In the genomic region with DNA sequence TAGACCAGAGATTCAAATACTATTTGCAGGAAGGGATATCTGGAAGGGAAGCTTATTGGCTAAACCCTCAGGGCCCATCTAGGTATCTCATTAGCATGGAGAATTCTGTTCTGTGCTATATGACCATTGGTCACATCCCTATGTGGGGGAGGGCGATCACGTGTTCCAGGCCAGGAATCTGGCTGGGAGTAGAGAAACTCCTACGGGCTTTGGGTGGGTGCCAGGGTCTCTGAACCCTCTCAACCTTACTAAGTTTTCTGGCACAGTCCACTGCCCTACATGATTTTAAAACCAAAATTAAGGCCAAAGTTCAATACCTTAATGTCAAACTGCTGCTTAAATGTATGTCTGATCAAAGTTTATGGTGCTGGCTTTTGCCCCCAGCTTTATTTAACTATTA, we compare ENCODE assay signal across 23 mouse cellular contexts. TPM values are rescaled to one million over a fixed set of nuclear protein-coding genes. Genes with fewer than 3 reads are reported as not detected.
DNase-seq lines count a peak whose midpoint lies in the region; ATAC-seq lines count a peak whose summit lies in the region.
"Had no signal": no experiment of that assay in that cellular context is flagged by ENCODE, and none has a peak within 500 bp of the region (broad histone marks: within the 10 kb centered on the region; RNA-seq: fewer than 3 reads in every experiment).

No protein-coding gene starts in this region.

- no peak overlapping the region for H3K4me2 ChIP-seq in kidney, embryonic 15.5 days
- H3K4me2 ChIP-seq: embryonic facial prominence, embryonic 12.5 days; forebrain, embryonic 15.5 days; heart, embryonic 11.5 days; heart, embryonic 15.5 days; hindbrain, embryonic 12.5 days had no signal

- 51% methylated on average over 3 of the region's 3 CpGs for WGBS in kidney, embryonic 15.5 days

- H3K9ac ChIP-seq in kidney, embryonic 15.5 days = no peak overlapping the region
- H3K9ac ChIP-seq: embryonic facial prominence, embryonic 12.5 days; forebrain, embryonic 15.5 days; heart, embryonic 15.5 days; hindbrain, embryonic 12.5 days had no signal

- no peak for ATAC-seq in kidney, embryonic 15.5 days (replicated peaks; ENCODE audit: low FRiP score)
- ATAC-seq: forebrain, embryonic 15.5 days; hindbrain, embryonic 16.5 days had no signal

- H3K9me3 ChIP-seq in kidney, embryonic 15.5 days (replicated peaks) = no peaks in the 10 kb centered on the region
- H3K9me3 ChIP-seq: embryonic facial prominence, embryonic 12.5 days; forebrain, embryonic 15.5 days; heart, embryonic 15.5 days; hindbrain, embryonic 12.5 days had no signal

- no peak overlapping the region for H3K4me3 ChIP-seq in kidney, embryonic 15.5 days (replicated peaks)
- H3K4me3 ChIP-seq: embryonic facial prominence, embryonic 12.5 days; forebrain, embryonic 15.5 days; heart, embryonic 15.5 days; hindbrain, embryonic 12.5 days had no signal

- H3K4me1 ChIP-seq in kidney, embryonic 15.5 days = peaks cover 5% of the 10 kb centered on the region; the same call in 1 of the 2 replicates
- H3K4me1 ChIP-seq: embryonic facial prominence, embryonic 12.5 days; forebrain, embryonic 15.5 days; heart, embryonic 15.5 days; hindbrain, embryonic 12.5 days had no signal

- peak; percentile 28 for DNase-seq in kidney, adult 11 months
- DNase-seq in testis, postnatal 10 days (ENCODE audit: low spot score) = peak; percentile 52
- DNase-seq in testis, postnatal 14 days (ENCODE audit: low spot score) = no peak
- DNase-seq in kidney, postnatal 10 days = peak; percentile 56
- DNase-seq in kidney, postnatal 4 days = peak; percentile 37 to 49
- DNase-seq in spleen, postnatal 4 days (ENCODE audit: low spot score in 2 of 2) = no peak
- no peak for DNase-seq in right cerebral cortex, postnatal 14 days
- DNase-seq: adrenal gland, adult 8-10 months; cerebellum, adult 11 months; cerebellum, adult 8-10 months; cerebellum, postnatal 14 days; embryo, embryonic 11 days; gastrocnemius, postnatal 10 days; heart, adult 18-20 months; heart, postnatal 36 days had no signal

- H3K36me3 ChIP-seq in kidney, embryonic 15.5 days = no peaks in the 10 kb centered on the region
- H3K36me3 ChIP-seq: embryonic facial prominence, embryonic 12.5 days; forebrain, embryonic 15.5 days; heart, embryonic 15.5 days; hindbrain, embryonic 12.5 days had no signal

- H3K27me3 ChIP-seq in kidney, embryonic 15.5 days = no peaks in the 10 kb centered on the region
- H3K27me3 ChIP-seq: CH12.LX; embryonic facial prominence, embryonic 12.5 days; forebrain, embryonic 15.5 days; heart, embryonic 15.5 days; hindbrain, embryonic 12.5 days had no signal

- no peak overlapping the region for H3K27ac ChIP-seq in kidney, embryonic 15.5 days
- H3K27ac ChIP-seq: embryonic facial prominence, embryonic 12.5 days; forebrain, embryonic 15.5 days; heart, embryonic 15.5 days; hindbrain, embryonic 12.5 days had no signal

RNA-seq across cellular contexts. Expression of gene Magi1, which starts 33.2 kb away (rescaled TPM):
- polyA plus RNA-seq in kidney, embryonic 15.5 days (2015; fragmentation: Nextera tagmentation; extraction: Ambion mirVana) = 9.8 and 10.2 TPM in 2 replicates

Comparison
In these comparisons a context has a peak if more than half of its experiments do, and no peak if none do; other contexts are left out.
1. DNase-seq: peak in kidney, adult 11 months (single experiment), testis, postnatal 10 days (single experiment), kidney, postnatal 10 days (single experiment) and kidney, postnatal 4 days (2 of 2); none in testis, postnatal 14 days (single experiment), spleen, postnatal 4 days (0 of 2) and right cerebral cortex, postnatal 14 days (single experiment).